Mouse (Mus musculus): ENCODE results near the gene Dnaja4.

- TF ChIP-seq CTCF (IDR thresholded peaks at IDR 0.05; ENCODE audit: low read depth) (no peak), EP300 (IDR thresholded peaks at IDR 0.05; ENCODE audit: low read depth) (no peak)
Observed at GRCm38 (mm10) chr9:54745740-54746370, 47.2 kb downstream of the Dnaja4 start.

Data from liver, postnatal 0 days (tissue).